Mouse (Mus musculus) liver, postnatal 0 days (tissue): ENCODE measurements around the gene Vmn1r112. TPM values are rescaled to one million over a fixed set of nuclear protein-coding genes. Genes with fewer than 3 reads are reported as not detected.
"Not testable (repeated sequence)": the region's sequence is repeated elsewhere in the genome, so short reads cannot be mapped to it uniquely, and the experiment has no call there.

Experiments
- ATAC-seq: fragments of 200-750 bp; cut with Nextera tagmentation; 2 replicates; pipeline ENCODE4 v1.8.0; 2017; ENCODE audit warnings: mild to moderate bottlenecking, moderate library complexity
- DNase-seq: peaks from one replicate; pipeline ENCODE4 v3.0.0-alpha.2; 2016
- H3K27ac ChIP-seq: fragments of 300-500 bp; sonication (generic); 2 replicates; pipeline ENCODE4 v1.5.1; 2014; ENCODE audit warnings: antibody characterized with exemption, moderate library complexity, mild to moderate bottlenecking, low read depth
- H3K27me3 ChIP-seq: fragments of 300-500 bp; sonication (generic); 2 replicates; pipeline ENCODE4 v1.6.1; 2014; ENCODE audit warnings: low read length, control low read depth, mixed read lengths; ENCODE audit not compliant: insufficient read depth
- H3K36me3 ChIP-seq: fragments of 300-500 bp; sonication (generic); replicated peaks from 2 replicates; pipeline ENCODE4 v1.6.1; 2014; ENCODE audit warnings: mild to moderate bottlenecking, control low read depth, low read length, moderate library complexity, mixed read lengths; ENCODE audit not compliant: insufficient read depth
- H3K4me1 ChIP-seq: fragments of 300-500 bp; sonication (generic); 2 replicates; pipeline ENCODE4 v1.6.1; 2014; ENCODE audit warnings: antibody characterized with exemption, mild to moderate bottlenecking, control low read depth; ENCODE audit not compliant: insufficient read depth
- H3K4me2 ChIP-seq: fragments of 300-500 bp; sonication (generic); 2 replicates; pipeline ENCODE4 v1.6.1; 2014; ENCODE audit warnings: low read depth, mild to moderate bottlenecking, low read length, moderate library complexity, mixed read lengths
- H3K4me3 ChIP-seq: fragments of 300-500 bp; sonication (generic); 2 replicates; pipeline ENCODE4 v1.5.1; 2014; ENCODE audit warnings: low read depth, low read length
- H3K9ac ChIP-seq: fragments of 300-500 bp; sonication (generic); replicated peaks from 2 replicates; pipeline ENCODE4 v1.6.1; 2014; ENCODE audit warnings: mild to moderate bottlenecking, moderate library complexity
- H3K9me3 ChIP-seq: fragments of 300-500 bp; sonication (generic); 2 replicates; pipeline ENCODE4 v1.6.1; 2016; ENCODE audit warnings: mild to moderate bottlenecking, control low read depth, low read length, mixed read lengths
- WGBS: fragments of 180-500 bp; shearing (Covaris S2); extraction: QIAGEN DNeasy Blood & Tissue Kit; methylation state at CpG from one replicate; pipeline ENCODE4 v1.1.7; 2014; ENCODE audit not compliant: insufficient replicate concordance; 5-methylcytosine and 5-hydroxymethylcytosine counted together
- polyA plus RNA-seq: library from polyadenylated mRNA; unstranded; fragments of >200 nt; fragmentation: Nextera tagmentation; extraction: Ambion mirVana; gene quantifications from 2 replicates; pipeline ENCODE4 v1.2.1, GENCODE M21; 2015

The Vmn1r112 gene
- not detected in 2 replicates for polyA plus RNA-seq

GRCm38 (mm10) chr7:20770885-20771284 is at the start of gene Vmn1r112:
Gene Vmn1r112 (plus strand): TSS chr7:20771185.
- not testable (repeated sequence) for H3K36me3 ChIP-seq, H3K4me2 ChIP-seq, H3K27me3 ChIP-seq, H3K4me3 ChIP-seq, H3K9me3 ChIP-seq, DNase-seq, H3K4me1 ChIP-seq, H3K9ac ChIP-seq, ATAC-seq, H3K27ac ChIP-seq
- no CpG with 5 or more reads among the region's 3 CpGs for WGBS

- not testable (repeated sequence) for H3K27ac ChIP-seq, H3K36me3 ChIP-seq, H3K9me3 ChIP-seq, H3K4me1 ChIP-seq, H3K27me3 ChIP-seq, DNase-seq, ATAC-seq, H3K9ac ChIP-seq, H3K4me3 ChIP-seq, H3K4me2 ChIP-seq
- no CpG with 5 or more reads among the region's 1 CpGs for WGBS
These were observed 40.5 kb upstream of the Vmn1r112 start, which contains the start of gene Gm10668 for GRCm38 (mm10) chr7:20730524-20730923. Gene Gm10668 (minus strand): TSS chr7:20730624.

GRCm38 (mm10) chr7:20786985-20787384 is 16.0 kb downstream of the Vmn1r112 start, which contains the start of gene Vmn1r113:
Gene Vmn1r113 (plus strand): TSS chr7:20787285.
- not testable (repeated sequence) for H3K36me3 ChIP-seq, ATAC-seq, H3K27ac ChIP-seq, H3K9ac ChIP-seq, H3K4me2 ChIP-seq, H3K27me3 ChIP-seq, DNase-seq, H3K4me1 ChIP-seq, H3K9me3 ChIP-seq, H3K4me3 ChIP-seq
- 50% methylated on average over 2 of the region's 2 CpGs for WGBS

GRCm38 (mm10) chr7:20812086-20812485 is 41.1 kb downstream of the Vmn1r112 start, which contains the start of gene Vmn1r114:
Gene Vmn1r114 (minus strand): TSS chr7:20812186.
- no CpG with 5 or more reads among the region's 5 CpGs for WGBS
- H3K4me2 ChIP-seq, H3K36me3 ChIP-seq, H3K9me3 ChIP-seq, H3K4me1 ChIP-seq, DNase-seq, ATAC-seq, H3K27ac ChIP-seq, H3K9ac ChIP-seq, H3K27me3 ChIP-seq, H3K4me3 ChIP-seq: not testable (repeated sequence)

Other genes with a start within 250 kb of the Vmn1r112 start
- gene Vmn1r104, start 237.3 kb upstream of the Vmn1r112 start, polyA plus RNA-seq: not detected in 2 replicates
- not detected in 2 replicates for gene Gm5726, start 225.4 kb upstream of the Vmn1r112 start, polyA plus RNA-seq
- gene Gm4141, start 194.9 kb upstream of the Vmn1r112 start, polyA plus RNA-seq: not detected in 2 replicates
- not detected in 2 replicates for gene Gm4513, start 172.2 kb upstream of the Vmn1r112 start, polyA plus RNA-seq
- not detected in 2 replicates for gene Vmn1r107, start 102.3 kb upstream of the Vmn1r112 start, polyA plus RNA-seq
- not detected in 2 replicates for gene Vmn1r111, start 68.0 kb upstream of the Vmn1r112 start, polyA plus RNA-seq
- not detected in 2 replicates for gene Gm10668, start 40.6 kb upstream of the Vmn1r112 start, polyA plus RNA-seq
- not detected in 2 replicates for gene Vmn1r113, start 16.1 kb downstream of the Vmn1r112 start, polyA plus RNA-seq
- not detected in 2 replicates for gene Vmn1r114, start 41.0 kb downstream of the Vmn1r112 start, polyA plus RNA-seq
- gene Vmn1r115, start 73.8 kb downstream of the Vmn1r112 start, polyA plus RNA-seq: not detected in 2 replicates
- gene Vmn1r116, start 101.1 kb downstream of the Vmn1r112 start, polyA plus RNA-seq: not detected in 2 replicates
- not detected in 2 replicates for gene Vmn1r117, start 112.9 kb downstream of the Vmn1r112 start, polyA plus RNA-seq
- not detected in 2 replicates for gene Vmn1r118, start 141.2 kb downstream of the Vmn1r112 start, polyA plus RNA-seq
- gene Vmn1r119, start 241.3 kb downstream of the Vmn1r112 start, polyA plus RNA-seq: not detected in 2 replicates